Mouse (Mus musculus) embryonic stem cell, embryonic (primary cell): ENCODE measurements around the gene Dnm3.

ENCODE experiments used
- CTCF ChIA-PET, 4 experiments: fragments of 300-600 bp in 2 of 4; fragments of 350-600 bp in 2 of 4; sonication (Branson Sonifier 250); formaldehyde crosslinking; loops; one replicate each; lab custom pipeline; 2022; ENCODE audit warnings: inconsistent platforms in 2 of 4; lab: Charles Lee
- POLR2A ChIA-PET, 4 experiments: fragments of 300-600 bp in 2 of 4; fragments of 350-600 bp in 2 of 4; sonication (Branson Sonifier 250); formaldehyde crosslinking; loops; one replicate each; lab custom pipeline; 2022; ENCODE audit warnings: antibody characterized with exemption in 4 of 4, inconsistent platforms in 1 of 4; lab: Charles Lee

Dnm3 gene

DNA sequence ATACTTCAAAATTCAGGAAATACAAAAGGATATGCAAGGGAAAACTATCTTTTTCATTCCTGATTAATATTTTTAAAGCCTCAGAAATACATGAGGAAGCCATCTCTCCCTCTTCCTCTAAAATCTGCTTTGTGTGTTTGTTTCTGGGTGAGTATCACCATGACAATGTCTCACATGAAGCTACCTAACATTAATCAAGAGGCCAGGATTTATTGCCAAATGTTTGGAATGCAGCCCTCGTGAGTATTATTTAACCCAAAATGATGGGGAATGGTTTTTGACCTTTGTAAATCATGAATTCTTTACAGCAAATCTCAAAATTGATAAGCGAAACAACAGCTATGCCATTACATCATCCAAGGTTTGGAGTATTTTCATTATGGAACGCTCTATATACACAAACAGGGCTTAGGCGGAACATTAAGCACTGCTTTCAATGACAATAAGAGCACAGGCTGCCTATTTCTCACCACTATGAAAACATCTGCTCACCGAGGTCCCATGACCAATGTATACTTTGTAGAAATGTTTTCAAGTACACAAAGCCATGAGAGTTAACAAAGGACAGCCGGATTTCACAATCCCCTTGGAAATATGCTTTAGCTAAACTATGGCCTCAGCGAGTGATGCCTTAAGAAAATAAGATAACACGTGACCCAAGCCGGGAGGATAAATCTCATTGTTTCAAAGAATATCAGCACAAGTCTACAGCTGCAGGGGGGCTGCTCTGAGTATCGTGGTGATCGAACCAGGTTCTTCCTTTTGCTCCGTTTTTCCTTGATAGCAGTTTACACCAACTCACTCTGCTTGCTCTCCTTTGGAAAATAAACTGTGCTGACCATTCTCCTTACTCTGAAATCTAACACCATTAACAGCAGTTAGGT, 275.1 kb downstream of the Dnm3 start:
- POLR2A ChIA-PET: no interaction called here
- CTCF ChIA-PET: interaction anchor here in 2 of 4 experiments (0.6 to 0.9 kb wide), 2 partner anchors 11 to 16 kb away, joined by 3 to 4 read pairs; no protein-coding TSS in a partner anchor

- POLR2A ChIA-PET: no interaction called here
Measured at GRCm38 (mm10) chr1:162200446-162200845, 277.4 kb downstream of the Dnm3 start.

DNA sequence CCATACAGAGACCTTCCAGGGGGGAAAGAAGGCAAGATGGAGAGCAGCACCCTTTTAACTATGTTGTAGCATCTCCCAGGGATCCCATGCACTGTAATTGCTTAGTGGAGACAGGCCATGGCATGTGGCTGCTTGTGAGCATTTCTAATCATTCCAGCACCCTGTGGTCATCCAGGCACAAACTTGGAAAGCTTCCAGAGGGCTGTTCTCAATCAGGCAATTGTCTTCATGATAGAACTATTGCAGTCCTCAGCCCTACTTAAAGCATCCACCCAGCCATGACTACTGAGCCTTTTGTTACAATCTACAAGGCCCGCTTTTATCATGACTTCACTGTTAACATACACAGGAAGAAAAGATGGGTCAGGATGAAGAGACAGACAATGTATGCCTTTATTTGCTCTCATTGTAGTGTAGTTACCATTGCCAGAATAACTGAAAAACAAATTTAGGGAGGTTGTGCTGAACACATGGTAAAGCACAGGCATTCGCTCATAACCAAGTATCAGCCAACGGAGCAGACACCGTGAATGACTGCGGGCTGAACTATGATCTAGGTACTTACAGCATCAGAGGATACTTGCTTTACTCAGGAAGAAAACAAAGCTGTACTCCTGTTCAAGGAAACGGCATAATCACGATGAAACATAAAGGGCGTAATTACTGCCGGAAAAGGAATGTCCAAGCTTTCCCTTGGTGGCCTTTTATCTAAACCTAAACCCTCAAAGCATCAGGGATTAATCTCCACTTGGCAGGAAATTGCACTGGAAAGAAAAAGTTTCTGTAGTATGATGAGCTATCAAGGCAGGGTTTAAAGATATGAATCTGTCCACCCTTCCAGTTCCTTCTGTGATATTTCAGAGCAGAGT, 280.8 kb downstream of the Dnm3 start:
- POLR2A ChIA-PET: no interaction called here
- CTCF ChIA-PET: no interaction called here

More at GRCm38 (mm10) chr1:162200446-162200845, 277.4 kb downstream of the Dnm3 start:
- CTCF ChIA-PET: no interaction called here

DNA sequence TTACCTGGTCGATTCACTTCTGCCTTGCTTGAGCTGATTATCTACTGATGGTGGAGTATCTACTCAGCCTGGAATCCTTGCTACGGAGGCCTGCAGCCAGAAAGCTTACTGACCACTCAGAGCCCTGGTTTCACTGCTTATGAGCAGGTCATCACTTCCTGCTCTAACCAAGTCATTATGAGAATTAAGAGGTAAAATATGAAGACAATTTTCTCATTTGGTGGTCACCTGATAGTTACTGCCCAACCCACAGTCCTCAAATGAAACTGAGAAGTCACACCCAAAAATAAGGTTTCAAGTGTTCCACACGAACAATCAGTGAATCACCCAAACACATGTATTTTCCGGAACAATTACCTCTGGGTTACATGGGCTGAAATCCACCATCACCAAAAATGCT, 289.1 kb downstream of the Dnm3 start:
- ChIA-PET POLR2A (no interaction called here), CTCF (no interaction called here)

DNA sequence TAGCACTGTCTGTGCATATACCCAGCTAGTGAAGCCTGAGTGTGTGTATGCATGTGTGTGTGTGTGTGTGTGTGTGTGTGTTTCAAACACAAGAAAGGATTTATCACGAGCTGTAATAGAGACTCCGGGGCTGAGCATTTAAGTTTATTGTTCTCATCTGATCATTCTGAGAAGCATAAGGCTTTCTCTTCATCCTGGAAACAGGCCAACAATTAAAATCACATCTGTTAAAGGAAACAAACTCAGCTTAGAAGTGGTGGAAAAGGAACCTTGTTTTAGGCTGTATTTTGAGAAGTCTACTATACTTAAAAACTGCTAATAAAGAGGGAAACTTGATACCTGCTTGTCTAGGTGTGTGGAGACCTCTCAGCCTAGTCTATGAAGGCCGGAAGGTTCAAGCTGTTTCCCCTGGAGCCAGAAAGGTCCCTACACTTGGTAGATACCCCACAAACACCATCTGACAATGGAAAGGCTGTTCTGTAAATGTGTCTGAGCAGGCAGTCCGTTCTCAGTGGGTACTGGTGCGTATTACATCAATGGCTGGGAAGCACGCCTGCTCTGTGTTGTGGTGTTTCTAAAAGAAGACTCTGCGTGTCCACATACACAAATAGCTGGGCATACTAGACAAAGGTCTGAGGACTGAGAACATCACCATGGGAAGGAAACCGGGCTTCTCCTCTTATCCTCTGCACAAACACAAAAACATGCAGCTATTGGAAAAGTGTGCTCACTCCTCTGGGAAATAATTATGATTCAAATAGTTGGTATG, 290.3 kb downstream of the Dnm3 start:
- ChIA-PET CTCF (interaction anchor here in 1 of 4 experiments (0.6 kb wide), 2 partner anchors 14 to 212 kb away, joined by 4 read pairs; no protein-coding TSS in a partner anchor), POLR2A (no interaction called here)

DNA sequence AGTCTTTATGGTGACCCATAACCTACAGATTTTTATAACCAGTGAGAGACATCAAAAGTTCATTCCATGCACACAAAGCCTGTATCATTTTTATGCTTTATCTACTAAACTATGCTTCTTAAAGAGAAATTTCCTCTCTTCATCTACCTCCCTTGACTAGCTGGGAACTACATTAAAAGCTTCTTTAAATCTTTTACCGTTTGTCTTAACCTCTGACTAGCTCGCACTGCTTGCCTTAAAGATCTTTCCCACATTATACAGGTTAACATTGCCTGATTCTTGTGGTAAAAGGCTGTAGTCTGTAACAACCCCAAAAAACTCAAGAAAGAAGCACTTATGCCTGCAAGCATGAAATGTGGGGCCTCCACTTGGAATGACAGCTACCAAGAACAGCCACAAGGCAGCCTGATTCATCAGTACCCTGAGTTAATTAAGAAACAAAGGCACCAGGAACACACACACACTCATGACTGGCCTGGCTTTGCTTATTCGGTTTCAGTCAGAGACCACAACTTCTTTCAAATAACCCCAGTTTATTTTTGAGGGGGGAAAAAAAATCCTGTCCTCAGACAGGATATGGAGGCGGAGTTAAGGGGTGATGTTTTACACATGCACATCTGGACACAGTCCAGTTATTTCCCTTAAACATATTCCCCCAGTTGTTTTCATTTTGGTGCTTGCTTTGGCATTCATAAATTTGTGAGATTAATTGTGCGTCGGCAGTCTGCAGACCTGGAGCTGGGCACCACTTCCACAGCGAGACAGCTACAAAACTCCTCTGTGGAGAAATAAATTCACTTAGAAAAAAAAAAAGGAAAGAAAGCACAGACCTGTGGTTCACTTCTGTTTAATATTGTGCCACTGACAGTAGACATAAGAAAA, 291.1 kb downstream of the Dnm3 start:
- CTCF ChIA-PET: interaction anchor here in 1 of 4 experiments (0.6 kb wide), 3 partner anchors 15 to 278 kb away, joined by 3 to 4 read pairs (median 4); no protein-coding TSS in a partner anchor
- POLR2A ChIA-PET: no interaction called here

- ChIA-PET CTCF (interaction anchor here in 1 of 4 experiments (0.5 kb wide), 1 partner anchor 91 kb away, joined by 3 read pairs; no protein-coding TSS in a partner anchor), POLR2A (no interaction called here)
Measured at GRCm38 (mm10) chr1:162184003-162184748, 293.7 kb downstream of the Dnm3 start.

- ChIA-PET CTCF (interaction anchor here in 1 of 4 experiments (0.5 kb wide), 1 partner anchor 90 kb away, joined by 3 read pairs; no protein-coding TSS in a partner anchor), POLR2A (no interaction called here)
Measured at GRCm38 (mm10) chr1:162183438-162183837, 294.4 kb downstream of the Dnm3 start.

- ChIA-PET POLR2A (interaction anchor here in 1 of 4 experiments (0.6 kb wide), 1 partner anchor 672 kb away, joined by 4 read pairs; no protein-coding TSS in a partner anchor), CTCF (interaction anchor here in 2 of 4 experiments (0.6 kb wide), 2 partner anchors 86 to 698 kb away, joined by 3 to 4 read pairs; no protein-coding TSS in a partner anchor)
Measured at GRCm38 (mm10) chr1:162181187-162181975, 296.5 kb downstream of the Dnm3 start.

GRCm38 (mm10) chr1:162180451-162180850, 297.4 kb downstream of the Dnm3 start:
- ChIA-PET CTCF (no interaction called here), POLR2A (no interaction called here)

DNA sequence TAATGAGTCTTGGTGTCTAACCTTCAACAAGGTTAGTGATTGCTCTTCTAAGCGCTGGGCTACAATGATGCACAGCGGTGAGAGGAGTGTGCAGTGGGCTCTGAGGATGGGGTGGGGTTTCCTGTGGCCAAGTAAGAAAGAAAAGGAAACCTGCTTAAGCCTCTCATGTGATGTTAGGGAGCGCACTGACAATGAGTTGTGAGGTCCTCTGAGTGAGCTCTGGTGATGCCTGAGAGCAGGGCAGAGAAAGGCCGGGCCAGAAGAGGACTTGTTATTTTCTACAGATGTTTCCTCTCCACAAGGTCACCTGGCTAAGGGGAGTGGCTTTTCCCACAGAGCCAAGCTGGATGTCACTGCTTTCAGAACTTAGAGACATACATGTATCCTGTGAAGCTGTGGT, 298.4 kb downstream of the Dnm3 start:
- ChIA-PET CTCF (interaction anchor here in 1 of 4 experiments (1.0 kb wide), 1 partner anchor 180 kb away, joined by 3 read pairs; no protein-coding TSS in a partner anchor), POLR2A (interaction anchor here in 1 of 4 experiments (0.6 kb wide), 1 partner anchor 1390 kb away, joined by 4 read pairs; no protein-coding TSS in a partner anchor)

GRCm38 (mm10) chr1:162172806-162173205, 305.0 kb downstream of the Dnm3 start:
- POLR2A ChIA-PET: no interaction called here
- CTCF ChIA-PET: no interaction called here

GRCm38 (mm10) chr1:162163687-162164484, 313.9 kb downstream of the Dnm3 start:
- POLR2A ChIA-PET: no interaction called here
- CTCF ChIA-PET: interaction anchor here in 1 of 4 experiments (0.6 kb wide), 1 partner anchor 368 kb away, joined by 4 read pairs; no protein-coding TSS in a partner anchor

- ChIA-PET POLR2A (interaction anchor here in 1 of 4 experiments (1.7 kb wide), 1 partner anchor 286 kb away, joined by 3 read pairs; the partner anchor contains the start of gene Suco), CTCF (interaction anchor here in 1 of 4 experiments (0.6 kb wide), 1 partner anchor 361 kb away, joined by 3 read pairs; no protein-coding TSS in a partner anchor)
Measured at GRCm38 (mm10) chr1:162162677-162163076, 315.2 kb downstream of the Dnm3 start.

DNA sequence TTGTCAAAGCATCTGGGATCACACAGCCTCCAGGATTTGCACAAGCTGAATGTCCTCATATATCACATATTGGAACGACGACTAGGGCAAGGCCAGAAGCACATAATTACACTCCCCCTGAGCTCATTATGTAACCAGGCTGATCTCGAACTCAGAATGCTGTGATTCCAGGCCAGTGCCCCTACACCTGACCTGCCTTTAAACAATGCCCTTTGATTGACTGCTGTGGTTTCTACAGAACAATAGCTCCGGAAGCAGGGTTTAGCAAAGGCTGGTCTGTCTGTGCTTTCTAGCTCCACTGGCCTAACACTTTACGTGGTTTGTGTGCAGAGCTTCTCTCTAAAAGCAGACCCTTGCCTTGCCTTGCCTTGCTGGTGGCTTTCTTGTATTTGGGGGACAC, 315.6 kb downstream of the Dnm3 start:
- CTCF ChIA-PET: interaction anchor here in 1 of 4 experiments (0.6 kb wide), 1 partner anchor 360 kb away, joined by 3 read pairs; no protein-coding TSS in a partner anchor
- POLR2A ChIA-PET: interaction anchor here in 1 of 4 experiments (0.6 to 1.7 kb wide), 2 partner anchors 57 to 285 kb away, joined by 3 read pairs; partner anchors contain the start of gene Suco
